Mouse (Mus musculus): Measurements from ENCODE around the gene Fam13a. TPM values are rescaled to one million over a fixed set of nuclear protein-coding genes. Genes with fewer than 3 reads are reported as not detected.

Fam13a gene
- polyA plus RNA-seq, 1 experiment from 2014 or later = 9.0 TPM

- H3K4me1 ChIP-seq = peaks cover 29% of the 10 kb centered on the region
- no peaks in the 10 kb centered on the region for H3K9me3 ChIP-seq
- WGBS = 89% methylated on average over 7 of the region's 7 CpGs
- no peak overlapping the region for H3K27ac ChIP-seq (replicated peaks)
- no peaks in the 10 kb centered on the region for H3K27me3 ChIP-seq
- no peak overlapping the region for H3K9ac ChIP-seq (replicated peaks)
- no peak overlapping the region for H3K4me3 ChIP-seq
- no peak overlapping the region for H3K4me2 ChIP-seq (replicated peaks)
- peaks cover 2% of the 10 kb centered on the region; the same call in 1 of the 2 replicates for H3K36me3 ChIP-seq
- no peak for ATAC-seq (replicated peaks)
These were observed 123.8 kb downstream of the Fam13a start for GRCm38 (mm10) chr6:58900536-58900935.

GRCm38 (mm10) chr6:58899076-58899475 is 125.3 kb downstream of the Fam13a start:
- WGBS = 62% methylated on average over 3 of the region's 3 CpGs
- Histone ChIP-seq H3K9ac (replicated peaks) (no peak overlapping the region), H3K4me1 (peaks cover 33% of the 10 kb centered on the region), H3K36me3 (no peaks in the 10 kb centered on the region), H3K27ac (replicated peaks) (peak overlapping the region; percentile 64), H3K27me3 (no peaks in the 10 kb centered on the region), H3K9me3 (no peaks in the 10 kb centered on the region), H3K4me2 (replicated peaks) (no peak overlapping the region), H3K4me3 (no peak overlapping the region)
- ATAC-seq (replicated peaks) = no peak

- 0 out of 2 replicates have a peak overlapping the region, but pooled peaks have one; percentile 19 for H3K27ac ChIP-seq (replicated peaks)
These were observed 127.7 kb downstream of the Fam13a start for GRCm38 (mm10) chr6:58896648-58897047.

GRCm38 (mm10) chr6:58894994-58895393 is 129.4 kb downstream of the Fam13a start:
- no peak overlapping the region for H3K4me2 ChIP-seq (replicated peaks)
- H3K27me3 ChIP-seq = no peaks in the 10 kb centered on the region
- peaks cover 10% of the 10 kb centered on the region; the same call in 1 of the 2 replicates for H3K36me3 ChIP-seq
- peak overlapping the region; percentile 8; the same call in 1 of the 2 replicates for H3K27ac ChIP-seq (replicated peaks)
- no peak overlapping the region for H3K4me3 ChIP-seq
- ATAC-seq (replicated peaks) = peak; percentile 82
- H3K4me1 ChIP-seq = peaks cover 19% of the 10 kb centered on the region
- H3K9ac ChIP-seq (replicated peaks) = no peak overlapping the region
- H3K9me3 ChIP-seq = no peaks in the 10 kb centered on the region
- 29% methylated on average over 4 of the region's 4 CpGs for WGBS

More at GRCm38 (mm10) chr6:58896648-58897047, 127.7 kb downstream of the Fam13a start:
- no peak overlapping the region for H3K4me3 ChIP-seq
- H3K9me3 ChIP-seq = no peaks in the 10 kb centered on the region
- 0 out of 2 replicates have a peak, but pooled peaks cover 4% of the 10 kb centered on the region for H3K36me3 ChIP-seq
- 42% methylated on average over 3 of the region's 3 CpGs for WGBS
- H3K9ac ChIP-seq (replicated peaks) = no peak overlapping the region
- no peak for ATAC-seq (replicated peaks)
- H3K4me1 ChIP-seq = peaks cover 20% of the 10 kb centered on the region
- H3K27me3 ChIP-seq = no peaks in the 10 kb centered on the region
- no peak overlapping the region for H3K4me2 ChIP-seq (replicated peaks)

- peaks cover 15% of the 10 kb centered on the region for H3K4me1 ChIP-seq
- no peaks in the 10 kb centered on the region for H3K9me3 ChIP-seq
- H3K27me3 ChIP-seq = no peaks in the 10 kb centered on the region
- no peak overlapping the region for H3K4me2 ChIP-seq (replicated peaks)
- H3K36me3 ChIP-seq = peaks cover 19% of the 10 kb centered on the region
- ATAC-seq (replicated peaks) = no peak
- no peak overlapping the region for H3K4me3 ChIP-seq
- H3K27ac ChIP-seq (replicated peaks) = no peak overlapping the region
- 94% methylated on average over 6 of the region's 6 CpGs for WGBS
- no peak overlapping the region for H3K9ac ChIP-seq (replicated peaks)
These were observed 131.0 kb downstream of the Fam13a start for GRCm38 (mm10) chr6:58893307-58893706.

GRCm38 (mm10) chr6:58889917-58890316 is 134.4 kb downstream of the Fam13a start:
- no peak overlapping the region for H3K4me2 ChIP-seq (replicated peaks)
- H3K4me1 ChIP-seq = no peaks in the 10 kb centered on the region
- no peak for ATAC-seq (replicated peaks)
- WGBS = 94% methylated on average over 3 of the region's 3 CpGs
- H3K36me3 ChIP-seq = peaks cover 20% of the 10 kb centered on the region
- H3K27me3 ChIP-seq = no peaks in the 10 kb centered on the region
- H3K9me3 ChIP-seq = no peaks in the 10 kb centered on the region
- H3K4me3 ChIP-seq = no peak overlapping the region
- H3K27ac ChIP-seq (replicated peaks) = no peak overlapping the region
- H3K9ac ChIP-seq (replicated peaks) = no peak overlapping the region

GRCm38 (mm10) chr6:58882271-58882670 is 142.1 kb downstream of the Fam13a start:
- WGBS = 76% methylated on average over 6 of the region's 6 CpGs
- Histone ChIP-seq H3K27me3 (no peaks in the 10 kb centered on the region), H3K9me3 (no peaks in the 10 kb centered on the region), H3K4me3 (no peak overlapping the region), H3K4me2 (replicated peaks) (no peak overlapping the region), H3K27ac (replicated peaks) (no peak overlapping the region), H3K36me3 (peaks cover 6% of the 10 kb centered on the region; the same call in 1 of the 2 replicates), H3K9ac (replicated peaks) (no peak overlapping the region), H3K4me1 (no peaks in the 10 kb centered on the region)
- ATAC-seq (replicated peaks) = no peak

Other genes starting within 250 kb of the Fam13a start
- 26.7 and 28.3 TPM in 2 replicates for gene Herc3, start 193.1 kb downstream of the Fam13a start, polyA plus RNA-seq (2015; fragmentation: Nextera tagmentation; extraction: Ambion mirVana)
- gene Nap1l5, start 117.5 kb downstream of the Fam13a start, polyA plus RNA-seq (2015; fragmentation: Nextera tagmentation; extraction: Ambion mirVana) = 69.4 and 90.4 TPM in 2 replicates
- gene Tigd2, start 184.3 kb upstream of the Fam13a start, polyA plus RNA-seq (2015; fragmentation: Nextera tagmentation; extraction: Ambion mirVana) = 7.9 and 8.2 TPM in 2 replicates